ENCODE assay signal across 8 mouse cellular contexts in genomic region chr1:190045797-190046196, GRCm38 (mm10).
A peak's percentile ranks its signal among the peaks of the same experiment; 100 is the strongest.
DNase-seq lines count a peak whose midpoint lies in the region; ATAC-seq and TF ChIP-seq lines count a peak whose summit lies in the region.

No protein-coding gene starts in this region.

- no peak overlapping the region for H3K27ac ChIP-seq in heart, postnatal 0 days (ENCODE audit: low read depth)
- no peak overlapping the region for H3K27ac ChIP-seq in forebrain, embryonic 11.5 days (ENCODE audit: low read depth, low read length)

- H3K4me1 ChIP-seq in heart, postnatal 0 days (ENCODE audit: control insufficient read depth, insufficient read depth) = no peaks in the 10 kb centered on the region
- H3K4me1 ChIP-seq in forebrain, embryonic 11.5 days (replicated peaks; ENCODE audit: control insufficient read depth, insufficient read depth, low read length) = no peaks in the 10 kb centered on the region

- H3K9me3 ChIP-seq in heart, postnatal 0 days (replicated peaks; ENCODE audit: control insufficient read depth, low read length) = peaks cover 7% of the 10 kb centered on the region; the same call in 1 of the 2 replicates
- H3K9me3 ChIP-seq in forebrain, embryonic 11.5 days (ENCODE audit: control insufficient read depth, low read length) = no peaks in the 10 kb centered on the region; the same call in 1 of the 2 replicates

- no peak for TF ChIP-seq EP300 in heart, postnatal 0 days (IDR thresholded peaks at IDR 0.05; ENCODE audit: low read depth)

- no peaks in the 10 kb centered on the region for H3K27me3 ChIP-seq in heart, postnatal 0 days (ENCODE audit: control insufficient read depth, insufficient read depth, low read length)
- H3K27me3 ChIP-seq in forebrain, embryonic 11.5 days (ENCODE audit: control insufficient read depth, insufficient read depth, low read length) = no peaks in the 10 kb centered on the region

- no peak overlapping the region for H3K4me3 ChIP-seq in heart, postnatal 0 days (ENCODE audit: low read depth, low read length)
- H3K4me3 ChIP-seq in forebrain, embryonic 11.5 days (ENCODE audit: low read depth, low read length) = no peak overlapping the region

- peak; percentile 72 for TF ChIP-seq CTCF in heart, postnatal 0 days (IDR thresholded peaks at IDR 0.05; ENCODE audit: low read depth)

- DNase-seq in heart, postnatal 0 days (ENCODE audit: low spot score) = peak; percentile 62
- DNase-seq in heart, adult 11 months = no peak
- DNase-seq in ZHBTc4 (ENCODE audit: low read depth, low spot score) = peak; percentile 16
- DNase-seq in forebrain, embryonic 11.5 days (ENCODE audit: low spot score) = peak; percentile 59
- DNase-seq in kidney, postnatal 10 days = peak; percentile 64
- peak; percentile 15 for DNase-seq in lung, postnatal 14 days
- peak; percentile 44 for DNase-seq in testis, postnatal 10 days (ENCODE audit: low spot score)

- ATAC-seq in heart, postnatal 0 days (ENCODE audit: insufficient read depth, low read depth) = peak; percentile 75
- peak; percentile 61; the same call in 1 of the 2 replicates for ATAC-seq in forebrain, embryonic 11.5 days (replicated peaks; ENCODE audit: low FRiP score)
- ATAC-seq in CD4-positive, CD25-positive, alpha-beta regulatory T cell, adult 4 months = no peak

- H3K4me2 ChIP-seq in heart, postnatal 0 days (ENCODE audit: low read depth, low read length) = no peak overlapping the region
- no peak overlapping the region for H3K4me2 ChIP-seq in forebrain, embryonic 11.5 days (ENCODE audit: low read depth, low read length, severe bottlenecking)

- no peak overlapping the region for H3K9ac ChIP-seq in heart, postnatal 0 days (replicated peaks; ENCODE audit: low read depth, low read length)
- no peak overlapping the region for H3K9ac ChIP-seq in forebrain, embryonic 11.5 days (ENCODE audit: low read length)

- H3K36me3 ChIP-seq in heart, postnatal 0 days (replicated peaks; ENCODE audit: control insufficient read depth, insufficient read depth, low read length) = no peaks in the 10 kb centered on the region
- H3K36me3 ChIP-seq in forebrain, embryonic 11.5 days (ENCODE audit: control insufficient read depth, insufficient read depth, low read length) = no peaks in the 10 kb centered on the region

- 13% methylated on average over 1 of the region's 1 CpGs for WGBS in heart, postnatal 0 days
- 37% methylated on average over 1 of the region's 1 CpGs for WGBS in forebrain, embryonic 11.5 days
